Mouse (Mus musculus): Measurements from ENCODE around the gene Atp5j2. TPM values are rescaled to one million over a fixed set of nuclear protein-coding genes. Genes with fewer than 3 reads are reported as not detected.

Atp5j2 gene
- 1,254 and 1,419 TPM in 2 replicates for polyA plus RNA-seq (2021; fragmentation: Nextera tagmentation)
- long read RNA-seq, experiment 1, transcript Atp5j2-202 (4 exons, 955 nt) = major isoform, 531 of 557 reads
- long read RNA-seq, experiment 1, partial matches to known transcripts = 17 of 557 reads
- long read RNA-seq, experiment 1, other reads (novel, unspliced or antisense) = 7 of 557 reads
- long read RNA-seq, experiment 2, transcript Atp5j2-202 (4 exons, 955 nt) = major isoform, 38 of 44 reads
- long read RNA-seq, experiment 2, partial matches to known transcripts = 1 of 44 reads
- long read RNA-seq, experiment 2, other reads (novel, unspliced or antisense) = 0 of 44 reads

DNA sequence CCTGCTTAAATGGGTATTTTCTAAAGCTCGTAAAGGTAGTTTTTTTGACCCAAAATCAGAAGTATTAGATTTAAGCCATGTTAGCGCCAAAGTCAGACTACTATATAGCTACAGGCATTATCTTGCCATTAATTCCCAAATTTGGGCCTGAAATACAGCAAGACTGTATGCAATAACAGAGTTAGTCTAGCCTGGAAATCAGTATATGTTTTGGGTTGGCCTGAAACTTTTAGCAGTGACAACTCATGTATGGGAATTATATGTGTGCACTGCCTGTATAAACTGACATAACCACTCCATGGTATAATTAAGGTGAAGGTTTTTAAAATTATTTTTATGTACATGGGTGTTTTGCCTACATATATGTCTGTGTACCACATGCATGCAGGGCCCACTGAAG, at the start of gene Atp5j2:
Atp5j2 (minus strand) TSS at position 101 of the 400 bp plus-strand sequence.

DNA sequence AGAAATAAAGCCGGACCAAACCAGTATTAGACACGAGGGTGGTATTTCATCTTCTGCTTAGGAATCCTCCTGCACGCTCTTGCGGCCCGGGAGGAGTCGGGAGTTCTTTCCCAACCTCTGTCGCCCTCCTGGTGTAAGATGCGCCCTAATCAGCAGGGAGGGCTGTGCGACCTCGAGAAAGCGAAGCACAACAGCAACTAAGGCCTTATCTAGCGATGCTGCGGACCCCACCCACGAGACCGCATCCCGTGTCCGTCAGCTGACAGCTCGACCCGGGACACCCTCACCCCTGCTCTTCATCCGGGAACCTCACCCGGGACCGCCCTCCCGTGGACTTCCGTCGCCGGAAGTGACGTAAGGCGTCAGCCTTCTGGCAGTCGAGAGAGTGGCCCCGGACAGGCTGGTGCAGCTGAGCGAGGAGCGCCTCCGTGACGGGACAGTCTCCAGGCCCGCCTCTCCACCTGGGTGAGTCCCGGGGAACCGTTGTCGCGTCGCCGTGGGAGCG, 39.6 kb upstream of the Atp5j2 start, which contains the start of gene Zfp655:
Zfp655 (plus strand) TSS at position 349 of the 505 bp plus-strand sequence.

DNA sequence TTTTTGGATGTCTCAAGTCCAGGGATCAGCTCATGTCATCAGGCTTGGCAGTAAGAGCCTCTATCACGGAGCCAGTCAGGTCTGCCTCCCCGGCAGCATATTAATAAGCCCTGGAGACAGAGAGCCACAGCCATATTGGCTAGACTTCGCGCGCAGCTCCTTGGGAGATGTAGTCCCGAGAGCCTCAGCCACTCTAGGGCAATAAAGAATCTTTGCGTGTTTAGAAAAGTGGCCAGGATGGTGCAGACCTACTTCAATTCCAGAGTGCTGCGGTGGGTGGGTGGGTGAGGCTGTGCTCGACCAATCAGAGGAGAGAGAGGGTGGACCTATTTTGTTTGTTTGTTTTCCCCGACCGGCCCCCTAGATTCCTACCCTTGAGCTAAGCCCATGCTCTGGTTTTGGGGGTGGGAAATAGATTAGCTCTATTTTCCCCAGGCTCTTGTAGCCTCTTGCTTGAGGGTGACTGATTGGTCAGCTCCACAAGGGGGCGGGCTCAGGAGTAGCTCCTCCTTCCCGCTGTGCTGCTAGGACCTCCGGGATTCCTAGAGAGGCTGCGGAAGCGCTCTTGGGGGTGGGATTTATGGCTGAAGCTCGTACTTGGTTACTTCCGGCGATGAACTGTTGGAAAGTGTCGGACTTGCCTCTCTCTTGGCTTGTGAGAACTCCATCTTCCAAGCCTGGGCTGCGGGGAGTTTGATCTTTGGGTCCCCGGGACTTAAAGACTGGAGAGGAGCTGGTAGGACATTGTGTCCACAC, 12.3 kb upstream of the Atp5j2 start, which contains the start of gene Zkscan5:
Zkscan5 (plus strand) TSS at position 627 of the 756 bp plus-strand sequence.

DNA sequence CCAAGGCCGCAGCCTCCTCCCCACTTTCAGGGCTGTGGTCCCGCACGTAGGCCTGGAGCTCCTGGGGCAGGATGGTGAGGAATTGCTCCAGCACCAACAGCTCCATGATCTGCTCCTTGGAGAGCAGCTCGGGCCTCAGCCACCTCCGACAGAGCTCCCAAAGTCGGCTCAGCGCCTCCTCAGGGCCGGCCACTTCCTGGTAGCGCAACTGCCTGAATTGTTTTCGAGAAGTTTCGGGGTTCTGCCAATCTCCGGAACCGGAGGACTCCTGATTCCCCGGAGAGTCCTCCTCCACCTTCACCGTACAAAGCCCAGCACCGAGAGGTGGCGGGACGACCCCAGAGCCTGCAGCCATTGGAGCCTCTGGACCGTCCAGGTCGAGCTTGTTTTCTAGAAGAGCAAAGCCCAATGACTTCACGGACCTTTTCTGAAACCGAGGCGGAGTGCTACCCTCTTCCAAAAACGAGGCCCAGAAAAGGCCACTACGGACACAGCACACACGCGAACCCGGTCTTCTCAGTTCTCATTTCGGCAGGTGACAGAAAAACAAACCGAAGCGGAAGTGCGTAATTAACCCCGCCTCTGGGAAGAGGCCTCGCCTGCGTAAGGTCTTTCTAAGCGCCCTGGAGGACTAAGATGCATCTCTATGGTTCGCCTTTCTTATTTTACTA, 9.6 kb upstream of the Atp5j2 start, which contains the start of gene Zkscan14:
Zkscan14 (minus strand) TSS at position 548 of the 671 bp plus-strand sequence.

GRCm38 (mm10) chr5:145166536-145167305, 25.1 kb downstream of the Atp5j2 start, which contains the start of the genes Ptcd1 and Cpsf4:
Gene Ptcd1 (minus strand): TSS chr5:145167108.
Gene Cpsf4 (plus strand): TSS chr5:145167213.

DNA sequence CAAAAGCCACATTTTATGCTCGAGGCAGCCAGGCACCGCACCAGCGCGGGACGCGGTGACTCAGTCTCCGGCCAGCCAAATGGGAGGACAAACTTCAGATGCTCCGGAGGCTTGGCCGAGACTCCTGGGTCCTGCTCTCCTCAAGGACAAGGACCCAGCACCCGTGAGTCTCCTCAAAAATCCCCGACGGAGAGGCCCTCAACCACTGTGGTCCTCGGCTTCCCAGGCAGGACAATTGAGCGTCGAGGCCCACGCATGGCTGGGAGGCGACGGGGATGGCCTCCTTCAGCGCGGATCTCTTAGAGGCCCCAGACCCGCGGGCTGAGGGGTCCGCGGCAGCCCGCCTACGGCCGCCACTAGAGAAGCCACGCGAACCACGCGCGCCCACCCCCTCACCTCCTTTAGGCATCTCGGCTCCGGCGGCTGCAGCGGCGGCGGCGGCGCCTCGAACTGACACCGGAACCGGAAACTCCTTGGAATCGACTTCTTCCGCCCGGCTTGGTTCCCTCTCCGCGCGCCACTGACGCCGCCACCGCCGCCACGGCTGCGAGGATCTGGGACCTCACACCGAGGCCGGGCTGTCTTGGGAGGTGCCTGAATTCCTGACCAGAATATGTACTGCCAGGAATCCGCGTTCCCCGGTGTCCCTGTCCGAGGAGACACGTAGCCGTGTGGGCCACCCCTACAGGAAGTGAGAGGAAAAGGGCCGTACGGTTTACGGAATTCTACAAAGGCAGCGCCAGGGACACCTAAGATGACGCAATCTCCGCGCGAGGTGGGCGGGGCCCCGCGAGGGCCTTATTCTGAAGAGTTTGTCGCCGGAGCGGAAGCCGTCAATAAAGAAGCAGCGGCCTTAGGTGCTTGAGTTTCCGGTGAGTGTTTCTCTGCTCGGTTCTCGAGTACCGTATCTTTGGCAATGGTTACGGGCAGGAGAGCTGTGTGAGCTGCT, 52.0 kb downstream of the Atp5j2 start, which contains the start of the genes Pdap1 and Bud31:
Pdap1 (minus strand) TSS at position 668 of the 949 bp plus-strand sequence.
Bud31 (plus strand) TSS at position 792 of the 949 bp plus-strand sequence.

Other genes with a start within 250 kb of the Atp5j2 start
- 2.0 and 2.4 TPM in 2 replicates for gene Smurf1, start 226.2 kb downstream of the Atp5j2 start, polyA plus RNA-seq (2021; fragmentation: Nextera tagmentation)
- gene Gm4871, start 159.3 kb downstream of the Atp5j2 start, polyA plus RNA-seq (2021; fragmentation: Nextera tagmentation) = not detected in 2 replicates
- not detected in 2 replicates for gene 1700018F24Rik, start 149.1 kb downstream of the Atp5j2 start, polyA plus RNA-seq (2021; fragmentation: Nextera tagmentation)
- gene Arpc1a, start 108.2 kb downstream of the Atp5j2 start, polyA plus RNA-seq (2021; fragmentation: Nextera tagmentation) = 370 and 401 TPM in 2 replicates
- not detected in 2 replicates for gene Kpna7, start 108.0 kb downstream of the Atp5j2 start, polyA plus RNA-seq (2021; fragmentation: Nextera tagmentation)
- gene Arpc1b, start 77.8 kb downstream of the Atp5j2 start, polyA plus RNA-seq (2021; fragmentation: Nextera tagmentation) = 53.5 and 59.1 TPM in 2 replicates
- 64.7 and 65.6 TPM in 2 replicates for gene Pdap1, start 51.8 kb downstream of the Atp5j2 start, polyA plus RNA-seq (2021; fragmentation: Nextera tagmentation)
- 105 and 112 TPM in 2 replicates for gene Bud31, start 51.7 kb downstream of the Atp5j2 start, polyA plus RNA-seq (2021; fragmentation: Nextera tagmentation)
- gene Ptcd1, start 25.0 kb downstream of the Atp5j2 start, polyA plus RNA-seq (2021; fragmentation: Nextera tagmentation) = 14.1 and 16.0 TPM in 2 replicates
- 4.2 and 5.7 TPM in 2 replicates for gene Cpsf4, start 24.8 kb downstream of the Atp5j2 start, polyA plus RNA-seq (2021; fragmentation: Nextera tagmentation)
- 8.9 and 9.7 TPM in 2 replicates for gene Zkscan14, start 9.8 kb upstream of the Atp5j2 start, polyA plus RNA-seq (2021; fragmentation: Nextera tagmentation)
- gene Zkscan5, start 12.5 kb upstream of the Atp5j2 start, polyA plus RNA-seq (2021; fragmentation: Nextera tagmentation) = 6.0 and 6.5 TPM in 2 replicates
- 17.7 and 18.9 TPM in 2 replicates for gene Zfp655, start 39.7 kb upstream of the Atp5j2 start, polyA plus RNA-seq (2021; fragmentation: Nextera tagmentation)
- gene Zscan25, start 88.4 kb upstream of the Atp5j2 start, polyA plus RNA-seq (2021; fragmentation: Nextera tagmentation) = 1.1 TPM in 2 replicates
- gene Cyp3a57, start 153.2 kb upstream of the Atp5j2 start, polyA plus RNA-seq (2021; fragmentation: Nextera tagmentation) = not detected in 2 replicates

All from layer of hippocampus, adult 6 months (tissue).